Mouse (Mus musculus) CH12.LX (cell line): ENCODE measurements at regions not wholly inside any gene's neighbourhood (a gene's known extent, or its start where the extent isn't known, plus 50 kb on each side); places are given as distances from the start of the nearest gene placed in this dataset.

Source experiments
- DNase-seq: peaks from one replicate; pipeline ENCODE4 v3.0.0-alpha.2; 2013; ENCODE audit errors: extremely low read depth
- H3K27ac ChIP-seq: 2 replicates; pipeline ENCODE4 v1.5.1; 2012; ENCODE audit warnings: low read depth, mild to moderate bottlenecking, control low read depth, moderate library complexity; ENCODE audit not compliant: insufficient read depth
- H3K27me3 ChIP-seq: replicated peaks from 2 replicates; pipeline ENCODE3; 2012; ENCODE audit warnings: inconsistent platforms
- H3K36me3 ChIP-seq, 2 experiments: replicated peaks in 1 of 2; 2 replicates each; pipeline versions ENCODE3 to v1.6.1; 2012; ENCODE audit warnings: inconsistent platforms in 1 of 2, low read length in 1 of 2, mild to moderate bottlenecking in 1 of 2, mixed read lengths in 1 of 2, moderate library complexity in 1 of 2; ENCODE audit not compliant: control insufficient read depth in 1 of 2, insufficient read depth in 1 of 2
- H3K4me1 ChIP-seq, 2 experiments: 2 replicates each; pipeline ENCODE4 v1.6.1; 2012; ENCODE audit warnings: inconsistent platforms in 1 of 2, moderate library complexity in 1 of 2; ENCODE audit not compliant: insufficient read depth in 2 of 2, control insufficient read depth in 1 of 2
- H3K4me2 ChIP-seq: 2 replicates; pipeline ENCODE4 v1.6.1; 2012; ENCODE audit warnings: low read depth, mild to moderate bottlenecking, control low read depth; ENCODE audit not compliant: poor library complexity, insufficient read depth, severe bottlenecking
- H3K4me3 ChIP-seq, 3 experiments: fragments of 150-350 bp in 1 of 3; sonication (generic) in 1 of 3; replicated peaks in 1 of 3; 2 replicates each; pipeline versions ENCODE3 to v1.5.1; 2011 to 2012; ENCODE audit warnings: low read depth in 2 of 3, low read length in 2 of 3, mild to moderate bottlenecking in 2 of 3, moderate library complexity in 2 of 3, control low read depth in 1 of 3, improper control_type of control experiment in 1 of 3, inconsistent platforms in 1 of 3, mixed read lengths in 1 of 3; ENCODE audit not compliant: poor library complexity in 1 of 3
- H3K79me2 ChIP-seq: replicated peaks from 2 replicates; pipeline ENCODE4 v1.6.1; 2012; ENCODE audit warnings: mild to moderate bottlenecking, moderate library complexity; ENCODE audit not compliant: control insufficient read depth, poor library complexity, insufficient read depth, severe bottlenecking; ENCODE audit errors: extremely low read depth
- H3K9ac ChIP-seq: 2 replicates; pipeline ENCODE4 v1.6.1; 2012; ENCODE audit warnings: low read depth, mild to moderate bottlenecking, control low read depth, moderate library complexity; ENCODE audit not compliant: insufficient read depth
- H3K9me3 ChIP-seq: replicated peaks from 2 replicates; pipeline ENCODE3; 2012; ENCODE audit warnings: low read length, inconsistent platforms, mixed read lengths
- CHD2 ChIP-seq: IDR thresholded peaks from 2 replicates; pipeline ENCODE4 v1.6.1; 2011; ENCODE audit warnings: low read length, improper control_type of control experiment
- ZKSCAN1 ChIP-seq: IDR thresholded peaks from 2 replicates; pipeline ENCODE4 v1.6.1; 2012; ENCODE audit warnings: low read depth, inconsistent platforms, low read length, improper control_type of control experiment, borderline replicate concordance
- dilution Hi-C: fragments of 300-500 bp; cut with MboI; formaldehyde crosslinking; loops from 2 replicates; pipeline ENCODE4 v1.14.3; 2020; ENCODE audit warnings: low sequenced_read_pairs; ENCODE audit not compliant: extremely low pct_unique_long_range_greater_than_20kb, extremely low pct_ligation_motif_present
- in situ Hi-C: fragments of 300-500 bp; cut with MboI; formaldehyde crosslinking; loops from 3 replicates; pipeline ENCODE4 v1.14.3; 2019; ENCODE audit warnings: low sequenced_read_pairs, low pct_ligation_motif_present, low pct_unique_long_range_greater_than_20kb, mixed read lengths

- H3K4me1 ChIP-seq = no peaks in the 10 kb centered on the region
- H3K4me2 ChIP-seq = no peak overlapping the region
- H3K36me3 ChIP-seq = no peaks in the 10 kb centered on the region
- DNase-seq = no peak
- in situ Hi-C loops (no loop called here), dilution Hi-C loops (no loop called here)
- H3K4me3 ChIP-seq = no peak overlapping the region
- H3K27ac ChIP-seq = no peak overlapping the region
- H3K9me3 ChIP-seq = peaks cover 13% of the 10 kb centered on the region
- no peak for TF ChIP-seq ZKSCAN1
- no peak for TF ChIP-seq CHD2
- H3K9ac ChIP-seq = no peak overlapping the region
- H3K27me3 ChIP-seq = no peaks in the 10 kb centered on the region
- H3K79me2 ChIP-seq = no peaks in the 10 kb centered on the region
These were observed 902.1 kb upstream of the Slc39a10 start for GRCm38 (mm10) chr1:47794763-47795162.
